Mouse (Mus musculus): Measurements from ENCODE around the gene Chn2. TPM values are rescaled to one million over a fixed set of nuclear protein-coding genes. Genes with fewer than 3 reads are reported as not detected.

Gene Chn2
- 1 to 10 TPM; 3.1 to 4.7 TPM for total RNA-seq (2023)

DNA sequence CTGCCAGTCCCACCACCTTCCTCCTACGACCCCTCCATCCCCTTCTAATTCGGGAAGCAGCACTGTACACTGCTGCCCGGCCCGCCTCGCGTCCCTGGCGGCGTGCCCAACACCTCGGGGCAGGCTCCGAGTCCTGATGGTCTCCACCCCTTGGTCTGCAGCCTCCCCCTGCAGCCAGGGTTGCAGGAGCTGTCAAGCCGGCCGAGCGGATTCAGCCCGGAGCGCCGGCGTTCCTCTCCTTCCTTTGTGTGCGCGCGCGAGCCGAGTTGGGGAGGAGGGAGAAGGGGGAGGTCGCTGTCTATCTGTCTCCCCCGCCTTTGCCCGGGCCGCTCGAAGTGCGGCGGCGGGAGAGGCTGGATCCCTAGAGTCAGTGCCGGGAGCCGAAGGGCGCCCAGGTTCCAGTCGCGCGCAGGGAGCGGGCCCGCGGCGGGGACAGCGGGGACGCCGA, at the start of gene Chn2:
TSS of gene Chn2 (plus strand) at position 198 of the 448 bp plus-strand sequence.

DNA sequence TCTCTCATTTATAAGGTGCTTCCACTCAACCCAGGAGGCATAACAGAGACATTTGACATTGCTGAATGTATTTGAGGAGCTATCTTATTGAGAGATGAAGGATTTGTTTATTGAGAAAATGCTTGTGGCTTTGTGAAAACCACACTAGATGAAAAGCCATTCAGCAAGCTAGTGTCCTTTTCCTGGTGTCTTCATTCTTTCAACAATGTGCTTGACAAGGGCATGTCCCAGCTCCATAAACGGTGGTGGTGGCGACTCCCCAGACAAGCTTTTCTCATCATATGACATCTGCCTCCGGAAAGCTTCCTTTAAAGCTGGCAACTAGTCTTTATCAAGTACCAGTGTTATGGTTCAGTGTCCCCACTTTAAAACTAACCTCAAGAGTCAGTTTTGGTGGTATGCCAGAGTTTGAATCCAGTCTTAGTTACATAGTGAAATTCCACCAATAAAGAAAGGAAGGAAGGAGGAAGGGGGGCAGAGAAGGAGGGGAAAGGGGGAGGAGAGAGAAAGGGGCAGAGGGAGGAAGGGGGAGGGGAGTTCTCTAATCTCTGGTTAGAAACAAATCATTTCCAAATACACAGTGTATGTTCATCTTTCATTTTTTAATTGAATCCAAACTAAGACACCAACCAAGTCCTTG, 286.0 kb downstream of the Chn2 start, which contains the start of gene Prr15:
TSS of gene Prr15 (plus strand) at position 590 of the 640 bp plus-strand sequence.

Other genes with a start within 250 kb of the Chn2 start
- gene Tril, start 218.7 kb upstream of the Chn2 start, total RNA-seq (2023): not detected
- not detected for gene Cpvl, start 60.9 kb upstream of the Chn2 start, total RNA-seq (2023)